Mouse (Mus musculus) gonadal fat pad, adult 2 months (tissue): Measurements from ENCODE around the gene Lrrc15. TPM values are rescaled to one million over a fixed set of nuclear protein-coding genes. Genes with fewer than 3 reads are reported as not detected.

Experiments used
- DNase-seq: peaks from one replicate; pipeline ENCODE4 v3.0.0-alpha.2; 2012; ENCODE audit warnings: low read depth
- polyA plus RNA-seq: library from polyadenylated mRNA; depleted of rRNA; stranded (reverse); fragments of >200 nt; gene quantifications from 2 replicates; pipeline ENCODE4 v1.2.3, GENCODE M21; 2012

Lrrc15 gene
- polyA plus RNA-seq, 1 experiment, result 0.16 TPM

DNA sequence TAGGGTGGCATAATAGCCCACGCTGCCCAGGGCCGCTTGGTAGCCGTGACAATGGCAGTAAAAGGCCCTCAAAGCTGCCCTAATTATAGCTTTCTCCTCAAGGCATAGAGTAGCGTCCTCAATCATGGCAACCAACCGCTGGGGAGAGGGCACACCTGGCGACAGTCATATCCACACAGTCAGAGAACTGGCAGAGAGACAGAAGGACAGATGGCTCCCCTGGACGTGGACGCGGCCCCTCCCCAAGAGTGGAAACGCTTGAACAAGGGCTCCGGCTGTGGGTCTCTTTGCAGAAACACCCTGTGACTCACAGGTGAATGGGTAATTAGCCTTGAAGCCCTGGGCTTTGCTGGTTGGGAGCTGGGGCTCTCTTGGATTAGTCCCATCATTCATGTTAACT, 4.7 kb downstream of the Lrrc15 start:
- no peak for DNase-seq

DNA sequence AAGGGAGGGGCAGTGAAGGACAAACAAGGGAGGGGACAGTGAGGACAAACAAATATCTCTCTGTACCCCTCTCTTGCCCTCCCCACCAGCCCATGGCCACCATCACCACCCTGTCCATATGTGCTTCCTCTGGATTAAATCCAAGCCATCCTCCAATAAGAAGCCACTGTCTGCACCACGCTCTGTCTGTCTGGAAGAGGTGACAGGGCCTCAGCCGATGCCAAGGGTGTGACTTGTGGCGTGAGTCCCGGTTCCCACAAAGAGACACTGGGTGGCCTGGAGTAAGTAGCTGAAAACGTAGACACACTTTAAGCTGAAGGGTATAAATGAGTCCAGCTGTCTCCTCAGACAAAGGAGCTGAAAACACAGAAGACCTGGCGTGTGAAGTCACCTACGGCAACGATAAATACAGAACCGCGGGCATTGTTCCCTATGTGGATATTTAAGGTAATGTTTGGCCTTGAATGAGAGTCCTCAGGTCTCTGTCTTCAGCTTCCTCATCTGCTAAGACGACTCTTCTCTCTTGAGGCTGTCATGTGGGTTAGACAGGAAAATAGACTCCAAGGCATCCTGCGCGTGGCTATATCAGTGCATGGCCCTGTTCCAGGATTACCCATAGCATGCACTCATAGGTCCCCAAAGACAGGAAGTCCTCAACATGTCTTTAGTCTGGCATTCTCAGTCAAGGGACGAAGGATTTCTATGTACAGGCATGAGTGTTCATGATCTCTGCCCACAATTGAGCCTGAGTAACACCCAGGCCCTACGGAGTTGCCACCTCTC, 7.3 kb downstream of the Lrrc15 start:
- DNase-seq, result no peak

DNA sequence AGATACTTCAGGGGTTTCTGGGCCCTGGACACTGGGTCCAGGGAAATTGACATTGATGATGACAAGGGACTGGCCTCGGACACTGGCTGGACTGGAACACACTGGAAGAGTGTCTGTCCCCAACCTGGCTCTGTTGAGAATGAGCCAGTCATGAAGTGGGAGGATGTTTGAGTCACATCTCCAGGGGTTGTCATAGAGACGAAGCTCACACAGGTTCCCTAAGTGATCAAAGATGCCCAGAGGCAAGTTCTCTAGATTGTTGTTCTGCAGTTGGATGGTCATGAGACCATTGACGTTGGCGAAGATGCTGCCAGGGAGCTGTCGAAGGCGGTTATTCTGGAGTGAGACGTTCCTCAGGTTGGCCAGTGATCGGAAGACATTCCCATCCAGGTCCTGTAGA, 10.0 kb downstream of the Lrrc15 start:
- DNase-seq, result no peak

DNA sequence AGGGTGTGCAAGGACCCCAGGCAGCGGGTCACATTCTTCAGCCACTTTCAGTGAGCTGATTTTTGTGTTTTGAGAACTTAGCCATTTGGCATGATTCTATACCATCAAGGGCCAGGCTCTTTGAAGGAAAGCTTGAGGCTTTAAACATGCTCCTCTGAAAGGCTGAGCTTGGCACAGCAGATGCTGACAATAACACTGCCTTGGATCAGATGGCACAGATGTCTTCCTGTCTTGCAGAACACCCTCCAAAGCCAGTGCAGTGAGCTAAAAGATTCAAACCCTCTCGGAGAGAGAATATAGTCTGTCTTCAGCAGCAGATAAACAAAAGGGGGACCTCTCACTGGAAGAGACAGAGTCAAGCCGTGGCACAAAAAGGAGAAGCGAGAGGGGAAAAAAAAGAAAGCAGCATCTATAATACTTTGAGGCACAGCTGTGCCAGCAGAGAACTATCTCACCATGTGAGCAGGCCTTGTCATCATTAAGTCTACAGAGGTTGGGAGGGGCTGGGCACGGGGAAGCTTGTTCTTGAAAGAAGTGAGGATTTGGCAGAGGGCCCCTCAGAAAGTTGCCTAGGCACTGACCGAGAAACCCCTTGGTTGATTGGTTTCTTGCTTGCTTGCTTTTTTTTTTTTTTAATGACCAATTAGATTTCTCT, 11.0 kb downstream of the Lrrc15 start:
- no peak for DNase-seq

DNA sequence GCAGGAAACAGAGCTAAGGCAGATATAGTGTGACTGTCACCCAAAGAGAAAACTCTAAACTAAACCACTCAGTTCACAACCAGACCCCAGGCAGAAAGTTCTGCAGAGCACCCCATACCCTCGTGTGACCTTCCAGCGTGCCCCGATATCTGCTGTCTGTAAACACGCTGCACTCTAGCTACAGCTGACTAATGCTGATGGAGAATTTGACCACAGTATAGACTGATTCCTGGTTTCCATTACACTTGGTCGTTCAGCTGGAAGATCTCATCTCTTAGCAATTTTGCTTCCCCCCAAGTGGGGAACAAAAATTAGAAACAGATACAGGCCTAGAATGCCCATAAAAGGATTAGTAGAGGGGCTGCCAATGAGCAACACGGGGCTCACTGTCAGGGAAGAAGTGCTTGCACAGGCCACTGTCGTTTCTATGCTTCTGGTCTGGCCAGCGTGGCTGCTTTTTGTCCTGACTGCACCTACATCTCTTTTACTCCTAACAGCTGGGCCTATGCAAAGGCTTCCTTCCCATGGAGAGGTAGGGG, 11.8 kb downstream of the Lrrc15 start:
- no peak for DNase-seq

DNA sequence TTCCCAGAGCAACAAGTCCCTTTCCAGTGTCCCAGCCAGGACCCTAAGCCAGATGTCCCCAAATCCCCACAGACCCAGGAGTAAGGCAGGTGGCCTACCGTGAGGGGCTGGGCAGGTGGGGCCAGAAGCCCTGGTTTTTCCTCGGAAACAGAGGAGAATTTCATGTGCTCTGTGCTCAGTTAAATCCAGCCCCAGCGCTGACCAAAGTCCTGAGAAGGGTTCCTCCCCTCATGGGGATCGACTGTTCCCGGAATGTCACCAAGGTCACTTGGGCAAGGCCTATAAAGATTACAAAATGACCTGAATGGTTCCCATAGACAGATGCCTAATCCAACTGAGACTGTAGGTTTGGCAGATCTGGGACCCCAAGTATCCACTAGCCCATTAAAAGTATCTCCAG, 15.7 kb downstream of the Lrrc15 start, which contains the start of gene Cpn2:
Gene Cpn2 (minus strand): TSS at position 141 of the 400 bp plus-strand sequence.
- DNase-seq, result no peak

DNA sequence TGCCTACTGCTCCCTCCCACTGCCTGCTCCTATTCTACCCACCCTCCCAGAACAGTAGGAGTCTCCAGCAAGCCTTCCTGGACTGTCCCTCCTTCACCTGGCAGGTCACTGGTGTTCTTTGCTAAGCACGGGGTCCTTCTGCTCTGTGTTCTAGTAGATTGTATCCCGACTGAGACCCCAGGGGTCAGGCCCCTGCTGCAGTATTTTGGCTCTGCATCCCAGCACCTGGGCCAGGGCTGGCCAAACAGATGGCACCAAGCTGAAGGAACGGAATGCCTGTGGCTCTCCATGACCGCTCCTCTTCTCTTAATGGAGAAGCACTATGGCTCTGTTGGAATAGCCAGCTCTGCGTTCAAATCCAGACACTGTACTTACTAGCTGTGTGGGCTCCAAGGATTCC, 16.5 kb downstream of the Lrrc15 start:
- no peak for DNase-seq

DNA sequence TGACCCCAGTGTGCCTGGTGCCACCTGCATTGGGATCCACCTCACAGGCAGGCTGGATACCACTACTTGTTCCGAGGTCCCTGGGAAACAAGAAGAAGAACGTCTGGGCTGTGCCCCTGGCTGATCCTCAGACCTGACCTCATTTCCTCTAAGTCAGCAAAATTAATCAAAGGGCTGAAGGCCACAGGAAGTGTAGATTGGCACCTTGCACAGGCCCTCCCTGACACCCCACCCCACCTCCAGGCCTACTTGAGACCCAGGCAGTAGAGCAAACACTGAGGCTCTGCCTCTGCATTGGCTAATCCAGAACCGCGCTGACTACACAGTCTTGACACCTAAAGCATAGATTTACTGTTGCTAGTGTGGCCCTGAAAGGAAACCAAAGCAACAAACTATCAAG, 17.4 kb downstream of the Lrrc15 start:
- no peak for DNase-seq

DNA sequence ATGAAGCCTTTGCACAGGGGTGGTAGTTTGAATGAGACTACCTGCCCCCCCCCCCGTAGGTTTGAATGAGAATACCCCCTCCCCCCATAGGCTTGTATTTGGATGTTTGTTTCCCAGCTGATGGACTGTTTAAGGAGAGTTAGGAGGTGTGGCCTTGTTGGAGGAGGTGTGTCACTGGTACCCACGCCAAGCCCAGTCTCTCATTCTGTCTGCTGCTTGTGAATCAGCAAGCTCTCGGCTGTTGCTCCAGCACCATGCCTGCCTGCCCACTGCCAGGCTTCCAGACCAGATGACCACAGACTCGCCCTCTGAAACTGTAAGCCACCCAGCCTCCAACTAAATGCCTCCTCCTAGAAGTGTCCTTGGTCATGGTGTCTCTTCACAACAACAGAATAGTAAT, 19.9 kb downstream of the Lrrc15 start:
- no peak for DNase-seq

DNA sequence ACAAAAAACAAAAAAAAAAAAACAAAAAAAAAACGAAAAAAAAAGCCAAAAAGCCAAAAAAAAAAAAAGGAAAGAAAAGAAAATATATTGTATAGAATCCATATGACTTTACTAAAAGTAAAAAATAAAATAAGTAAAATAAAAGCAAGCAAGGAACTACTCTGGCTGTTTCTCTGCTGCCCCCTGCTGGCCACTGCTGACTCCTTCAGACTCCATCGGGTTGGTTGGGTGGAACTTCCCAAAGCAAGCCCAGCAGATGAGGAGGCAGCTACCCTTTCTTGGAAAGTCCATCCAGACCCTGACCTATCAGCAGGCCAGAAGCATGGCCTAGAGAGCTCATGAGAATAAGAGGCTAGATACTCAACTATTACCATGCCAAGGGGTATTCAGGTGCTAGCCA, 20.4 kb downstream of the Lrrc15 start:
- DNase-seq, result no peak

DNA sequence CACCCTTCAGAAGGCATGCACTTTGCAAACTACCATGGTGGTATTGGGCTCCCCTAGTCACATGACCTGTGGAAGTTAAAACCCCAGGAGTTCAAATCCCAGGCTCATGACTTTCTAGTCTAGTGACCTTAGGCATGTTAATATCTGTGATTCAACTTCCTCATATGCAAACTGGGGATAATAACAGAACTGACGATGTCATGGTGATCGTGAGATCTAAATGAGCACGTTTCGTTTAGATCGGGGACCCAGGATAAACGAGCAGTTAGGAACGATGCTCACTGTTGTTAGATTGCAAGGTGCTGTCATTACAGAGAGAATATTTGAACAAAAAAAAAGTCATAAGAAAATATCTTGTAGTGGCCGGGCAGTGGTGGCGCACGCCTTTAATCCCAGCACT, 20.9 kb downstream of the Lrrc15 start:
- DNase-seq, result no peak

DNA sequence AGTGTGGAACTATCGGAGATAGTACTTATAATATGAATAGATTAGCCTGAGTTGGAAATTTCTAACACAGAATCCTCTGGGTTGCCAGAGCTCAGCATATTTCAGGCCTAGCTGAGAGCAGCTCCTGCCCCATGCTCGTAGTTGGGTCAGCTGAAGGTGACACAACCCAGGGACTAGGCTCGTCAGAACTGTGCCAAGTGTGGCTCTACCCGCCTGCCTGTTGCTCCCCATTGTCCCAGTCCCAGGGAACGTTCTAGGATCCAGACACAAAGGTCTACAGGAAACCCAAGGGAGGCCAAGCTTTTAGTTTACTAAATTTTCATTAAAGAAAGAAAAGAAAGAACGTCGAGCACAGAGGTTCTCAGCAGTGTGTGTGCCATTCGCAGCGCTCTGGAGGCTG, 21.7 kb downstream of the Lrrc15 start:
- DNase-seq, result no peak

DNA sequence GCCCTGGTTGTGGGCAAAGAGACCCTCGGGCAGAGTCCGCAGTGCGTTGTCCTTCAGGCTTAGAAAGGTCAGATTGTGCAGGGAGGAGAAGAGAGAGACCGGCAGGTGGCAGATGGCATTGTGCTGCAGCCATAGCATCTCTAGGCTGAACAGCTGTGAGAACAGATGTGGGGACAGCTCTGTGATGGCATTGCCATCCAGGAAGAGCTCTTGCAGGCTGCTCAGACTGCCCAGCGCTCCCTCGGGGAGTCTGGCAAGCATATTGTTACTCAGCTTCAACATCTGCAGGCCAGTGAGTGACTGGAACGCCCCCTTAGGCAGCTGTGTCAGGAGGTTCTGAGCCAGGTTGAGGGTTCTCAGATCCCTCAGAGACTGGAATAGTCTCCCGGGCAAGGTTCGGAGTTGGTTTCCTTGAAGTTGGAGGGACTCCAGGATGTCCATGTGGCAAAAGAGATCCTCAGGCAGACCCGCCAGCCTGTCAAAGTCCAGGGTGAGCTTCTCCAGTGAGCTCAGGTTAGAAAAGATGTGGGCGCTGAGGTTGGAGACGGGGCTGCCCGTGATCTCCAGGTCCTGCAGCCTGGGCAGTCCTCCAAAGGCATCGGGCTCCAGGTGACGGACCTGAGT, 22.9 kb downstream of the Lrrc15 start:
- DNase-seq, result no peak

DNA sequence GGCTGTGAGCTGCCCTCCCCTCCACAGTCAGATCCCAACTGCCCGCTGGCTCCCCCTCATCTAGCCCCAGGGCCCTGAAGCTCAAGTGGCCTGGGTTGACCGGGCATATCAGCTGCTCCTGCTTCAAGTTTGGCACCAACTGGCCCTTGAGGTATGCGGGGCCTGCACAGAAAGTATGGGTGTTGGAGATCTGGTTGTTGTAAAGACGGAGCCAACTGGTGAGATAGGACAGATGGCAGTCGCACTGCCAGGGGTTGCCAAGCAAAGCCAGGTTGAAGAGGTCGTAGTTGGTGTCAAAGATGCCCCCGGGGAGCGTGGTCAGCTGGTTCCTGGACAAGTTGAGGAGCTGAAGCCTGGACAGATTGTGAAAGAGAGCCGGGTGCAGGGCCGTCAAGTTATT, 23.6 kb downstream of the Lrrc15 start:
- DNase-seq, result no peak

DNA sequence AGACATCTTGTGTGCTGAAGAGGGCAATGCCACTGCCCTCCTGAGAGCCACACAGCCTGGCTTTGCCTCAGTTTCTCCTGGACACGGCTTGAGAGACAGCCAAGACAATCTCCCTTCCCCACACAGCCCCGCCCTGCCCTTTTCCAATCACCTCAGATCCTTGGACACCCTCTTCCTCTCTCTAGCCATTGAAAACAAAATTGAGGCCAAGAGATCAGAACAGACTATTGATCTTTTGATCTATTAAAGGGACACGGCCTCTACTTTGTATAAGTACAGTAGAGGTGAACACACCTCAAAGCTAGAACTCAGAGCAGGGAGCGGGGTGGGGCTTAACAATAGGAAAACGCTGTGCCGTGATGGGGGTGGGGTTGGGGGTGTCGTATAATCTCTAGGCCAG, 24.6 kb downstream of the Lrrc15 start:
- no peak for DNase-seq

DNA sequence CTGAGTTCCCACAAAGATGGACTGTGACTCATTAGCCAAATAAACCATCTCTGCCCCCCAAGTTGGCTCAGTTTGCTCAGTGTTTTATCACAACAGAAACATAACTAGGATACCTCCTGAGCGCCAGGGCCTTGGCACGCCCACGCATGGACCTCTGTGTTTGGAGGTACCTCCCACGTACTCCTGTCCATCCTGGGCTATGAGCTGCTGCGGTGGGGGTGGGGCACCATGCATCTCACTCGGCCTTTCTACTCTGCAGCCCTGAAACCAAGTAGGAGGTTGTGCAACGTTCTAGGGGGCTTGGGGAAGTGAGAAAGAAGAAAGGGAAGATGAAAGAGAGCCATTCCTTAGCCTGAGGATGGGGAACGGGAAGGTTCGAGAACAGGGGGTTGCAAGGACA, 25.3 kb downstream of the Lrrc15 start:
- no peak for DNase-seq

DNA sequence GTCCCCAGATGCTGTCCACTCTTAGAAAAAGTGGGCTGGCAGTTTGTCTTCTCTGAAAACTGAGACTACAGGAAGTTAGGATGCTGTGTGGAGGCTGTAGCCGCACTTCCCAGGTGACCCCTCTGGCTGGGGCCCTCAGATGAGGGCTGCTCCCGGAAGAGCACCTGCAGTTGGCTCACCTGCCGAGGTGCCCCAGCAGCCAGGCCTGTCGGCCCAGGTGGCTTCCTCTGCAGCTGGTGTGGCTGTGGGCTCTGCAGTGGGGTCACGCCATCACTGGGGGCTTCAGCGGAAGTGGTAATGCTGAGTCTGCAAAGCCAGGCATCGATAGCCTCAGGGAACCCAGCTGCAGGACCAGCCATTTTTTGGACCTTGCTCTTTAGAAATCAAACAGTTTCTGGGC, 28.0 kb downstream of the Lrrc15 start:
- no peak for DNase-seq

DNA sequence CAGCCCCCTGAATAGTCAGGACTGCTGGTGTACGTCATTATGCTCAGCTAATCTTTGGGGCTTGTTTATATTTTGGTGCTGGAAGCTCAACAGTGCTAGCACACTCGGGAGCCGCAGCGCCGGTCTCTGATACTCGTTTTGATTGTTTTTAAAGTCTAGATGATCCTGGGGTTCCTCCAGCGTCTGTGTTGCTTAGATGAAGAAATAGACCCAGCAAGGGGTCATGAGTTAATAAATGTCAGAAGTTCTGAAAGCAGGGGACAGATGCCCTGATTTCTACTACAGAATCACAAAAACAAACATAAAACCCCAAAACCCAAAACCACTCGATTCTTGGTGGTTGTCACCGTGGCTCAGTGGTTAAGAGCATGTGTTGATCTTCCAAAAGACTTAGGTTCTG, 29.2 kb downstream of the Lrrc15 start:
- DNase-seq, result no peak

DNA sequence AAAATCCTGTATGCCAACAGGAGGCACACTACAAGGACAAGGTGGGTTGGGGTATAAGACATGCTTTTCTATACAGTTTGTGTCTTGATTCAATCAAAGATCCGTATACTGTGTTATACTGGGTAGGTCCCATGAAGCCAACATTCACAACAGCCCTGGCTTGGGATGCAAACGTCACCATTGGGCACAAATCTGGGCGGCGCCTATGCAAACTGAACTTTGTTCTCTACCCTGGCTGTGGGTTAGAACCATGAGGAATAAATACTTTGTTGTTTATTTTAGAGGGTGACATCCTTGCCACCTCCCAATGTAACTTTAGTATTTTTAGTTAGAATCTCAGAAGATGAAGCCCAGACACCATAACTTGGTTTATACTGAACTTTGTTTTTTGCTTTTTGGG, 29.7 kb downstream of the Lrrc15 start:
- DNase-seq, result no peak

DNA sequence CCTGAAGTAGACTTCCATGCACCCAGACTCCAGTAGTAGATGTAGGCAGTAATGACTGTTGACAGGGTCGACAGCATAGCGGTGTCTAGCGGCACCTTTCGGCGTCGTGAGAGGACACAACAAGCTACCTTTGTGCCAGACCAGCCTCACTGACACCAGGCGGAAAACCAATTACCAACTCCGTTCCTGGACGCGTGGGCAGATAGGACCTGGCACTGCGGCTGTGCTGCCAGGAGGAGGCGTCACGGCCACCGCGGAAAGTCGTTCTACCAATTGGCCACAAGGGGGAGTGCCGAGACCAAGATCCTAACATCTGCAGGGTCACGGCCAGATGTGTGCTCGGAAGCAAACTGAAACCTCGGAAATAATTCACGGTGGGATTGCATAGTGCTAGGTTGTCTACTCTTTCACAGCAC, 31.0 kb downstream of the Lrrc15 start:
- DNase-seq, result no peak

DNA sequence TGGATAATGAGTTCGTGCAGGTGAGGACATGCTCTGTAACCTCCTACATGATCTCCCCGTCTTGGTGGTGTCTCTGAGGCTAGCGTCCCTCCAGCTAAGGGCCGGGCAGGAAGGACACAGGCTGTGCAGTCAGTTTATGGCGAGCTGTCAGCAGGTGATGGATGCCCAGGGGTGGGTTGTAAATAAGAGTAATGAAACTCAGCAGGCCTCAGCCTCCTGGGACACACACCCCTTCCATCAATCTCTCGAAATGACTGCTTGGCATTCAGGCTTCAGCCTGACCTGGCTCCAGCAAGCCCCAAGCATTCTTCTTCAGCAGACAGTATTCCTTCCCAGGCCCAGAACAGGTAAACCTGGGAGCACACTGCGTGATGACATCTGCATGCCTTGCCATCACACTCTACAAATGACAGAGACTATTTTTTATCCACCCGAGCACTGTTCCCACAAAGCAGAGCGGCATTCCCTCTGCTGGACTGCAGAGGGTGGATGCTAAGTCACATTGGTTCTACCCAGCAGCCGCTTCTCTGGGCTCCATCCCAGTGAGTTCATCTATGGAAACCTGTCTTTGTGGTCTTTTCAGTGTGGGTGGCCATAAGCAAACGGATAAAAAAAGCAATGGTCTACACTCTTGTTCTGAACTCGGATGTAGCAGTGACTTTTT, 38.9 kb downstream of the Lrrc15 start:
- no peak for DNase-seq

DNA sequence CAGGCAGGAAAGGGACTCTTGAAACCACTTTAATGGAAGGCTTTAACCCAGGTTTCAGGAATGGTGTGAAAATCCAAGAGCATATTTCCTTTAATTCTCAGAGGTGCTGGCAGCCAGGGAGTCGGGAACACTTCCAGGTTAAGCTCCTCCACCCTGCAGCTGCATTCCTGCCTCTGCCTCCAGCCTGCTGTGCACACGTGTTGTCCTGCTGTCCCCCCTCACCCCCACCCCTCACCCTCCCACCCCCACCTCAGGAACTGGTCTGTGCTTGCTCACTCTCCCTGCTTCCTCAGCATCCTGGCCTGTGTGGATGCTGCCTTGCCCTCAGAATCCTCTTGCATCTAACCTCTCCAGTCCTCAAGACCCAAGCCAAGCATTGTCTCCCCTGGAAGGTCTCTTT, 41.4 kb downstream of the Lrrc15 start:
- DNase-seq, result no peak
